Mouse (Mus musculus) mammary gland, adult 2 months (tissue): ENCODE measurements around the gene Zdhhc8. TPM values are rescaled to one million over a fixed set of nuclear protein-coding genes. Genes with fewer than 3 reads are reported as not detected.

Experiments used
- polyA plus RNA-seq: library from polyadenylated mRNA; depleted of rRNA; stranded (reverse); fragments of >200 nt; gene quantifications from 2 replicates; pipeline ENCODE4 v1.2.3, GENCODE M21; 2012; ENCODE audit warnings: low replicate concordance; rRNA removed

The Zdhhc8 gene
- 85.7 and 169 TPM in 2 replicates for polyA plus RNA-seq

GRCm38 (mm10) chr16:18234671-18235388, at the start of gene Zdhhc8:
Zdhhc8 (minus strand) TSS chr16:18235136.

DNA sequence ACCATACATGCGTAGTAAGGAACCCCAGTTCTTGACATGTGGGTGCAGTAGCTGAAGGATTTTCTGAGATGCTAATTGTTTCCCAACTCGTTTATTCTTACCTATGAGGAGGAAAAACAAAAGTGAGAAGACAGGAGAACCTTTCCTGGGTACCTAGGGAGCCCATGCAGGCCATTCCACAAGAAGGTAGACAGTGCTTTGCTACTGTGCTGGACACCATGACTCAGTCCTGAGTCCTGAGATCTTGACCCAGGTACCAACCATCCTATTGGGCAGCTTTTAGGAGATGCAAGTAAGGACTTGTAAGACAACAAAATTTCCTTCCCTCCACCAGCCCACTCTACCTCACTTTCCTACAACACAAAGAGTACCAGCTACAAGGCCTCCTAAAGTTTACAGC, 23.3 kb upstream of the Zdhhc8 start, which contains the start of gene Gm49776:
Gene Gm49776 (minus strand): TSS at position 101 of the 400 bp plus-strand sequence.

DNA sequence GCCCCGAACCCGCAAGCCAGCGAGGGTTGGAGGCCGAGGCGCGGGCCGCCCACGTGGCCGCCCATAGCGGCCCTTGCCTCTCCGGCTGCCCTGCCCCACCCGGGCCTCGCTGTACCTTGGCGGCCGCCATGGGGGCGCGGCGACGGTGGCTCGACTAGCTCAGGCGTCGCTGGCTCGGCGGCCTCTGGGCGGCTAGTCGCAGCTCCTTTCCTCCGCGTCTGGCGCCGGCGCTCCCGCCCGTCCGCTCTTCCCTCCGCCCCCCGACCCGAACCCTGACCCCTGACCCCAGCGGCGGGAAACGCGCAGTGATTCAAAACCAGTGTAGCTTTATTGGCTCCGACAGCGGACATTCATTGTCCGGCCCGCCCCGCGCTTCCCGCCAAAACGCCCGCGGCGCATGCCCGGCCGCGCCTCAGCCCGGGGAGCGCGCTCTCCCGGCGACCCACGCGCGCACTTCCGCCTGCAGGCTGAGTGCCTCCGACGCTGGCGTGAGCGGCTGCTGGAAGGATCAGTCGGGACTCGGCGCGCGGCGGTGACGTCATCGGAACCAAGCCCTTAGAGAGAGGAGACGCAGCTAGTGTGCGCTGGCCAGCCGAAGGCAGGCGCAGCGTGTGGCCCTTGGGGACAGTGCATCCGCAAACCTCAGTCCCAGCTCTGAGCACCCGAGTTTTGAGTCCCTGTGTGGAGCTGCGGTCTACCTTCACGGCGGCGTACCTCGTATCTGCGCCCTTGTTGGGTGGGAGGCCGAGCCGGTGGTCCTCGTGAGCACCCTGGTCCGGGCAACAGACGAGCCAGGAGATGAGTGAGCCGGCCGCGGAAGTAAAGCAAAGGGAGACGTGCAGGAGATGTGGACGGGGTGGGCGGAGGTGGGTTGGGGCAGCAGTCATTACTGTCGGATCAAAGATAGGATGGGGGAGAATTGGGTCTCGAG, 13.8 kb upstream of the Zdhhc8 start, which contains the start of the genes Trmt2a and Ranbp1:
Gene Trmt2a (plus strand): TSS at position 247 of the 931 bp plus-strand sequence.
Gene Ranbp1 (minus strand): TSS at position 300 of the 931 bp plus-strand sequence.

GRCm38 (mm10) chr16:18217579-18217978, 17.4 kb downstream of the Zdhhc8 start, which contains the start of gene Ccdc188:
Ccdc188 (plus strand) TSS chr16:18217879.

Other genes with a start within 250 kb of the Zdhhc8 start
- gene Dgcr6, start 182.3 kb downstream of the Zdhhc8 start, polyA plus RNA-seq: 71.8 and 85.8 TPM in 2 replicates
- 42.6 and 42.8 TPM in 2 replicates for gene Prodh, start 144.9 kb downstream of the Zdhhc8 start, polyA plus RNA-seq
- 8.8 and 17.1 TPM in 2 replicates for gene Rtn4r, start 107.5 kb downstream of the Zdhhc8 start, polyA plus RNA-seq
- not detected in 2 replicates for gene Ccdc188, start 17.3 kb downstream of the Zdhhc8 start, polyA plus RNA-seq
- gene Trmt2a, start 13.5 kb upstream of the Zdhhc8 start, polyA plus RNA-seq: 50.4 and 55.3 TPM in 2 replicates
- 23.0 and 50.7 TPM in 2 replicates for gene Ranbp1, start 13.6 kb upstream of the Zdhhc8 start, polyA plus RNA-seq
- not detected in 2 replicates for gene Gm49776, start 23.2 kb upstream of the Zdhhc8 start, polyA plus RNA-seq
- gene Dgcr8, start 54.1 kb upstream of the Zdhhc8 start, polyA plus RNA-seq: 18.0 and 21.1 TPM in 2 replicates
- gene Tango2, start 113.0 kb upstream of the Zdhhc8 start, polyA plus RNA-seq: 39.5 and 70.7 TPM in 2 replicates
- gene Arvcf, start 113.0 kb upstream of the Zdhhc8 start, polyA plus RNA-seq: 15.1 and 22.5 TPM in 2 replicates
- 22.6 and 35.5 TPM in 2 replicates for gene Txnrd2, start 191.2 kb upstream of the Zdhhc8 start, polyA plus RNA-seq
- gene Comt, start 191.7 kb upstream of the Zdhhc8 start, polyA plus RNA-seq: 428 and 474 TPM in 2 replicates